Mouse (Mus musculus) limb, embryonic 14.5 days (tissue): ENCODE measurements around the gene Comp. TPM values are rescaled to one million over a fixed set of nuclear protein-coding genes. Genes with fewer than 3 reads are reported as not detected.

Experiments used
- ATAC-seq: fragments of 200-750 bp; cut with Nextera tagmentation; 2 replicates; pipeline ENCODE4 v1.8.0; 2017; ENCODE audit warnings: low read depth, moderate number of reproducible peaks, moderate TSS enrichment; ENCODE audit not compliant: low FRiP score
- DNase-seq: peaks from one replicate; pipeline ENCODE4 v3.0.0-alpha.2; 2015; ENCODE audit warnings: low spot score
- H3K27ac ChIP-seq: fragments of 300-500 bp; sonication (generic); replicated peaks from 2 replicates; pipeline ENCODE4 v1.5.1; 2014; ENCODE audit warnings: low read depth, mild to moderate bottlenecking, low read length, moderate library complexity, mixed read lengths
- H3K27me3 ChIP-seq: fragments of 300-500 bp; sonication (generic); 2 replicates; pipeline ENCODE4 v1.6.1; 2014; ENCODE audit warnings: low read length, mixed read lengths; ENCODE audit not compliant: control insufficient read depth, insufficient read depth
- H3K36me3 ChIP-seq: fragments of 300-500 bp; sonication (generic); 2 replicates; pipeline ENCODE4 v1.6.1; 2014; ENCODE audit warnings: mild to moderate bottlenecking, low read length, moderate library complexity, mixed read lengths; ENCODE audit not compliant: control insufficient read depth, insufficient read depth
- H3K4me1 ChIP-seq: fragments of 300-500 bp; sonication (generic); 2 replicates; pipeline ENCODE4 v1.6.1; 2014; ENCODE audit warnings: antibody characterized with exemption, low read length, mixed read lengths; ENCODE audit not compliant: control insufficient read depth, insufficient read depth
- H3K4me2 ChIP-seq: fragments of 300-500 bp; sonication (generic); replicated peaks from 2 replicates; pipeline ENCODE4 v1.6.1; 2014; ENCODE audit warnings: low read depth, mild to moderate bottlenecking, low read length, moderate library complexity; ENCODE audit not compliant: severe bottlenecking
- H3K4me3 ChIP-seq: fragments of 300-500 bp; sonication (generic); replicated peaks from 2 replicates; pipeline ENCODE4 v1.5.1; 2014; ENCODE audit warnings: low read length
- H3K9ac ChIP-seq: fragments of 300-500 bp; sonication (generic); 2 replicates; pipeline ENCODE4 v1.6.1; 2014; ENCODE audit warnings: mild to moderate bottlenecking, low read depth, low read length, moderate library complexity; ENCODE audit not compliant: severe bottlenecking
- H3K9me3 ChIP-seq: fragments of 300-500 bp; sonication (generic); 2 replicates; pipeline ENCODE4 v1.6.1; 2016; ENCODE audit warnings: low read length; ENCODE audit not compliant: control insufficient read depth
- POLR2A ChIP-seq: fragments of 200-500 bp; IDR thresholded peaks from 2 replicates; pipeline ENCODE4 v1.8.0; 2012; ENCODE audit warnings: inconsistent platforms, mild to moderate bottlenecking, moderate library complexity, borderline replicate concordance; ENCODE audit not compliant: insufficient read depth, insufficient read length; ENCODE audit errors: extremely low read depth
- WGBS: fragments of 180-500 bp; shearing (Covaris S2); extraction: QIAGEN DNeasy Blood & Tissue Kit; methylation state at CpG from one replicate; pipeline ENCODE4 v1.1.7; 2014; 5-methylcytosine and 5-hydroxymethylcytosine counted together
- polyA plus RNA-seq, 2 experiments: library from polyadenylated mRNA; depleted of rRNA in 1 of 2; stranded (reverse) in 1 of 2; unstranded in 1 of 2; fragments of >200 nt; fragmentation: Nextera tagmentation in 1 of 2; extraction: Ambion mirVana in 1 of 2; gene quantifications; 2 replicates each; pipeline versions ENCODE4 v1.2.1 to v1.2.3; 2012 to 2014

Gene Comp
- polyA plus RNA-seq, 2 experiments, result 46.3 to 136 TPM

GRCm38 (mm10) chr8:70353194-70353817, 20.1 kb upstream of the Comp start, which contains the start of gene Upf1:
Gene Upf1 (minus strand): TSS chr8:70353278.
- H3K36me3 ChIP-seq, result peaks cover 25% of the 10 kb centered on the region
- H3K27me3 ChIP-seq, result no peaks in the 10 kb centered on the region
- under 1% methylated on average over 40 of the region's 69 CpGs for WGBS
- peak; percentile 92 for ATAC-seq
- H3K9ac ChIP-seq, result peak within 1 kb of the TSS; percentile 93
- peak; percentile 82; the same call in 1 of the 2 replicates for TF ChIP-seq POLR2A
- H3K4me2 ChIP-seq, result peak within 1 kb of the TSS; percentile 95
- DNase-seq, result peak; percentile 97
- H3K9me3 ChIP-seq, result no peaks in the 10 kb centered on the region
- peak within 1 kb of the TSS; percentile 99 for H3K4me3 ChIP-seq
- H3K27ac ChIP-seq, result peak within 1 kb of the TSS; percentile 83
- peaks cover 27% of the 10 kb centered on the region for H3K4me1 ChIP-seq

- 65% methylated on average over 4 of the region's 4 CpGs for WGBS
- Histone ChIP-seq H3K27me3 (no peaks in the 10 kb centered on the region), H3K4me3 (peak overlapping the region; percentile 99), H3K36me3 (peaks cover 18% of the 10 kb centered on the region), H3K9me3 (no peaks in the 10 kb centered on the region), H3K4me1 (peaks cover 25% of the 10 kb centered on the region), H3K9ac (no peak overlapping the region), H3K4me2 (peak overlapping the region; percentile 50), H3K27ac (peak overlapping the region; percentile 11; the same call in 1 of the 2 replicates)
- ATAC-seq (no peak), DNase-seq (no peak)
- TF ChIP-seq POLR2A, result no peak
Measured at GRCm38 (mm10) chr8:70354004-70354403, 19.4 kb upstream of the Comp start.

- Histone ChIP-seq H3K4me1 (peaks cover 16% of the 10 kb centered on the region), H3K27ac (no peak overlapping the region), H3K36me3 (peaks cover under 1% of the 10 kb centered on the region; the same call in 1 of the 2 replicates), H3K27me3 (no peaks in the 10 kb centered on the region), H3K9ac (no peak overlapping the region), H3K9me3 (no peaks in the 10 kb centered on the region), H3K4me2 (no peak overlapping the region), H3K4me3 (no peak overlapping the region)
- no peak for TF ChIP-seq POLR2A
- DNase-seq, result no peak
- WGBS, result 85% methylated on average over 1 of the region's 1 CpGs
- no peak for ATAC-seq
Measured at GRCm38 (mm10) chr8:70356111-70356510, 17.2 kb upstream of the Comp start.

GRCm38 (mm10) chr8:70359411-70359810, 13.9 kb upstream of the Comp start:
- peak; percentile 27; the same call in 1 of the 2 replicates for ATAC-seq
- no peaks in the 10 kb centered on the region for H3K9me3 ChIP-seq
- H3K9ac ChIP-seq, result no peak overlapping the region
- DNase-seq, result peak; percentile 64
- TF ChIP-seq POLR2A, result no peak
- H3K4me1 ChIP-seq, result peaks cover 8% of the 10 kb centered on the region
- H3K27me3 ChIP-seq, result no peaks in the 10 kb centered on the region
- no peak overlapping the region for H3K4me3 ChIP-seq
- H3K4me2 ChIP-seq, result no peak overlapping the region
- WGBS, result 36% methylated on average over 3 of the region's 3 CpGs
- H3K27ac ChIP-seq, result no peak overlapping the region
- no peaks in the 10 kb centered on the region for H3K36me3 ChIP-seq

- Histone ChIP-seq H3K4me3 (no peak overlapping the region), H3K9me3 (no peaks in the 10 kb centered on the region), H3K27me3 (no peaks in the 10 kb centered on the region), H3K36me3 (no peaks in the 10 kb centered on the region), H3K27ac (no peak overlapping the region), H3K9ac (no peak overlapping the region), H3K4me2 (no peak overlapping the region), H3K4me1 (peaks cover 8% of the 10 kb centered on the region)
- ATAC-seq (no peak), DNase-seq (no peak)
- WGBS, result 54% methylated on average over 4 of the region's 4 CpGs
- TF ChIP-seq POLR2A, result no peak
Measured at GRCm38 (mm10) chr8:70360769-70361168, 12.6 kb upstream of the Comp start.
